Mouse (Mus musculus): ENCODE measurements around the gene Selenoi.

GRCm38 (mm10) chr5:30281291-30281732 lies 48.9 kb downstream of the Selenoi start, which contains the start of gene Drc1:
- TF ChIP-seq POLR2A (IDR thresholded peaks at IDR 0.05; ENCODE audit: borderline replicate concordance, extremely low read depth, insufficient read depth, insufficient read length, poor library complexity, severe bottlenecking) (no peak), CTCF (IDR thresholded peaks at IDR 0.05; ENCODE audit: borderline replicate concordance, extremely low read depth, insufficient read depth, insufficient read length) (no peak)
